Mouse (Mus musculus) stomach, postnatal 0 days (tissue): Measurements from ENCODE around the gene Itprip. TPM values are rescaled to one million over a fixed set of nuclear protein-coding genes. Genes with fewer than 3 reads are reported as not detected.
"Not testable (repeated sequence)": the region's sequence is repeated elsewhere in the genome, so short reads cannot be mapped to it uniquely, and the experiment has no call there.

Experiments
- ATAC-seq: fragments of 200-750 bp; cut with Nextera tagmentation; 2 replicates; pipeline ENCODE4 v1.8.0; 2017; ENCODE audit not compliant: low FRiP score, low TSS enrichment
- DNase-seq: peaks from one replicate; pipeline ENCODE4 v3.0.0-alpha.2; 2016; ENCODE audit warnings: low spot score
- H3K27ac ChIP-seq: fragments of 300-500 bp; sonication (generic); replicated peaks from 2 replicates; pipeline ENCODE4 v1.5.1; 2014; ENCODE audit warnings: mild to moderate bottlenecking, control low read depth
- H3K27me3 ChIP-seq: fragments of 300-500 bp; sonication (generic); 2 replicates; pipeline ENCODE4 v1.6.1; 2014; ENCODE audit warnings: low read length; ENCODE audit not compliant: control insufficient read depth, insufficient read depth
- H3K36me3 ChIP-seq: fragments of 300-500 bp; sonication (generic); 2 replicates; pipeline ENCODE4 v1.6.1; 2014; ENCODE audit warnings: low read length, mixed read lengths; ENCODE audit not compliant: control insufficient read depth, insufficient read depth
- H3K4me1 ChIP-seq: fragments of 300-500 bp; sonication (generic); replicated peaks from 2 replicates; pipeline ENCODE4 v1.6.1; 2014; ENCODE audit warnings: antibody characterized with exemption; ENCODE audit not compliant: control insufficient read depth, insufficient read depth
- H3K4me2 ChIP-seq: fragments of 300-500 bp; sonication (generic); replicated peaks from 2 replicates; pipeline ENCODE4 v1.6.1; 2014; ENCODE audit warnings: low read depth, mild to moderate bottlenecking, control low read depth, moderate library complexity
- H3K4me3 ChIP-seq: fragments of 300-500 bp; sonication (generic); 2 replicates; pipeline ENCODE4 v1.5.1; 2014; ENCODE audit warnings: low read depth, low read length, control low read depth
- H3K9ac ChIP-seq: fragments of 300-500 bp; sonication (generic); 2 replicates; pipeline ENCODE4 v1.6.1; 2014; ENCODE audit warnings: mild to moderate bottlenecking, low read length, control low read depth, mixed read lengths
- H3K9me3 ChIP-seq: fragments of 300-500 bp; sonication (generic); 2 replicates; pipeline ENCODE4 v1.6.1; 2016; ENCODE audit warnings: low read length; ENCODE audit not compliant: control insufficient read depth
- CTCF ChIP-seq: IDR thresholded peaks from 2 replicates; pipeline ENCODE4 v1.5.1; 2016; ENCODE audit warnings: antibody characterized with exemption, low read depth, mild to moderate bottlenecking, moderate library complexity
- EP300 ChIP-seq: optimal IDR thresholded peaks from 2 replicates; pipeline ENCODE3; 2016; ENCODE audit warnings: antibody characterized with exemption
- WGBS: fragments of 180-500 bp; shearing (Covaris S2); extraction: QIAGEN DNeasy Blood & Tissue Kit; methylation state at CpG from one replicate; pipeline ENCODE4 v1.1.7; 2014; 5-methylcytosine and 5-hydroxymethylcytosine counted together
- polyA plus RNA-seq: library from polyadenylated mRNA; unstranded; fragments of >200 nt; fragmentation: Nextera tagmentation; extraction: Ambion mirVana; gene quantifications from 2 replicates; pipeline ENCODE4 v1.2.1, GENCODE M21; 2015

Itprip gene
- polyA plus RNA-seq, 1 experiment from 2014 or later = 7.9 TPM

- no peaks in the 10 kb centered on the region for H3K9me3 ChIP-seq
- peak overlapping the region; percentile 83 for H3K27ac ChIP-seq
- peak overlapping the region; percentile 38 for H3K9ac ChIP-seq
- TF ChIP-seq CTCF = no peak
- no peak for TF ChIP-seq EP300
- H3K4me1 ChIP-seq = no peaks in the 10 kb centered on the region; the same call in 1 of the 2 replicates
- 60% methylated on average over 18 of the region's 18 CpGs for WGBS
- peak overlapping the region; percentile 41 for H3K4me2 ChIP-seq
- peak overlapping the region; percentile 4; the same call in 1 of the 2 replicates for H3K4me3 ChIP-seq
- DNase-seq = no peak
- H3K27me3 ChIP-seq = no peaks in the 10 kb centered on the region
- peaks cover 9% of the 10 kb centered on the region for H3K36me3 ChIP-seq
- no peak for ATAC-seq
Measured at GRCm38 (mm10) chr19:47857957-47858942, 60.8 kb downstream of the Itprip start.

GRCm38 (mm10) chr19:47854796-47855783 lies 64.0 kb downstream of the Itprip start, which contains the start of gene Gsto1:
Gsto1 (plus strand) TSS chr19:47854970.
- H3K9me3 ChIP-seq = no peaks in the 10 kb centered on the region
- peak within 1 kb of the TSS; percentile 92 for H3K4me2 ChIP-seq
- peak within 1 kb of the TSS; percentile 73 for H3K4me3 ChIP-seq
- peak within 1 kb of the TSS; percentile 91 for H3K9ac ChIP-seq
- TF ChIP-seq CTCF (no peak), EP300 (no peak)
- DNase-seq (peak; percentile 95), ATAC-seq (peak; percentile 89)
- H3K27ac ChIP-seq = peak within 1 kb of the TSS; percentile 95
- no peaks in the 10 kb centered on the region; the same call in 1 of the 2 replicates for H3K4me1 ChIP-seq
- under 1% methylated on average over 60 of the region's 60 CpGs for WGBS
- H3K27me3 ChIP-seq = no peaks in the 10 kb centered on the region
- H3K36me3 ChIP-seq = peaks cover 6% of the 10 kb centered on the region

GRCm38 (mm10) chr19:47853951-47854795 lies 64.9 kb downstream of the Itprip start:
- H3K27ac ChIP-seq = peak overlapping the region; percentile 95
- peaks cover under 1% of the 10 kb centered on the region; the same call in 1 of the 2 replicates for H3K36me3 ChIP-seq
- no peaks in the 10 kb centered on the region for H3K27me3 ChIP-seq
- TF ChIP-seq CTCF (peak; percentile 43), EP300 (no peak)
- peak overlapping the region; percentile 73 for H3K4me3 ChIP-seq
- H3K9ac ChIP-seq = peak overlapping the region; percentile 91
- no peaks in the 10 kb centered on the region; the same call in 1 of the 2 replicates for H3K4me1 ChIP-seq
- ATAC-seq (peak; percentile 33), DNase-seq (peak; percentile 52)
- peak overlapping the region; percentile 92 for H3K4me2 ChIP-seq
- no peaks in the 10 kb centered on the region for H3K9me3 ChIP-seq
- WGBS = 6% methylated on average over 13 of the region's 13 CpGs

GRCm38 (mm10) chr19:47853053-47853452 lies 66.0 kb downstream of the Itprip start:
- ATAC-seq = no peak
- H3K27ac ChIP-seq = no peak overlapping the region
- H3K9me3 ChIP-seq = no peaks in the 10 kb centered on the region
- no peaks in the 10 kb centered on the region for H3K4me1 ChIP-seq
- DNase-seq = no peak
- no peaks in the 10 kb centered on the region for H3K27me3 ChIP-seq
- no peak overlapping the region for H3K4me3 ChIP-seq
- no peak overlapping the region for H3K4me2 ChIP-seq
- no peak overlapping the region for H3K9ac ChIP-seq
- 75% methylated on average over 3 of the region's 3 CpGs for WGBS
- H3K36me3 ChIP-seq = no peaks in the 10 kb centered on the region; the same call in 1 of the 2 replicates
- no peak for TF ChIP-seq CTCF

GRCm38 (mm10) chr19:47852131-47852530 lies 67.0 kb downstream of the Itprip start:
- H3K27me3 ChIP-seq, H3K4me3 ChIP-seq, H3K4me1 ChIP-seq, H3K36me3 ChIP-seq, H3K4me2 ChIP-seq, H3K9ac ChIP-seq, DNase-seq, H3K9me3 ChIP-seq, ATAC-seq: not testable (repeated sequence)
- peak overlapping the region; percentile 53; the same call in 1 of the 2 replicates for H3K27ac ChIP-seq
- WGBS = 63% methylated on average over 3 of the region's 3 CpGs
